Mouse (Mus musculus): ENCODE measurements around the gene Hist1h2ap. TPM values are rescaled to one million over a fixed set of nuclear protein-coding genes. Genes with fewer than 3 reads are reported as not detected.
"Not testable (repeated sequence)": the region's sequence is repeated elsewhere in the genome, so short reads cannot be mapped to it uniquely, and the experiment has no call there.

Gene Hist1h2ap
- polyA plus RNA-seq, 1 experiment from 2014 or later, result 4,141 TPM

- Histone ChIP-seq H3K4me2 (ENCODE audit: low read depth) (no peak overlapping the region), H3K27me3 (ENCODE audit: control insufficient read depth, insufficient read depth, low read length) (no peaks in the 10 kb centered on the region), H3K9ac (ENCODE audit: low read length) (no peak overlapping the region), H3K9me3 (ENCODE audit: control insufficient read depth, low read length) (no peaks in the 10 kb centered on the region), H3K27ac (ENCODE audit: low read depth, low read length) (no peak overlapping the region), H3K36me3 (ENCODE audit: control insufficient read depth, insufficient read depth, low read length) (no peaks in the 10 kb centered on the region), H3K4me1 (ENCODE audit: control insufficient read depth, insufficient read depth, low read length) (no peaks in the 10 kb centered on the region), H3K4me3 (ENCODE audit: low read depth, low read length) (no peak overlapping the region)
- ATAC-seq (ENCODE audit: insufficient read depth, low FRiP score, low TSS enrichment), result no peak
- DNase-seq (ENCODE audit: low spot score), result no peak
- 75% methylated on average over 3 of the region's 3 CpGs for WGBS
Measured at GRCm38 (mm10) chr13:21852215-21852945, 19.1 kb upstream of the Hist1h2ap start.

GRCm38 (mm10) chr13:21850696-21851095 lies 17.4 kb upstream of the Hist1h2ap start:
- WGBS, result 25% methylated on average over 1 of the region's 1 CpGs
- H3K4me1 ChIP-seq (ENCODE audit: control insufficient read depth, insufficient read depth, low read length); H3K27ac ChIP-seq (ENCODE audit: low read depth, low read length); H3K9me3 ChIP-seq (ENCODE audit: control insufficient read depth, low read length); H3K36me3 ChIP-seq (ENCODE audit: control insufficient read depth, insufficient read depth, low read length); DNase-seq (ENCODE audit: low spot score); H3K9ac ChIP-seq (ENCODE audit: low read length); H3K27me3 ChIP-seq (ENCODE audit: control insufficient read depth, insufficient read depth, low read length); H3K4me3 ChIP-seq (ENCODE audit: low read depth, low read length); H3K4me2 ChIP-seq (ENCODE audit: low read depth); ATAC-seq (ENCODE audit: insufficient read depth, low FRiP score, low TSS enrichment): not testable (repeated sequence)

GRCm38 (mm10) chr13:21847883-21848282 lies 14.6 kb upstream of the Hist1h2ap start:
- Histone ChIP-seq H3K9ac (ENCODE audit: low read length) (no peak overlapping the region), H3K27me3 (ENCODE audit: control insufficient read depth, insufficient read depth, low read length) (no peaks in the 10 kb centered on the region), H3K4me1 (ENCODE audit: control insufficient read depth, insufficient read depth, low read length) (no peaks in the 10 kb centered on the region), H3K9me3 (ENCODE audit: control insufficient read depth, low read length) (no peaks in the 10 kb centered on the region), H3K27ac (ENCODE audit: low read depth, low read length) (no peak overlapping the region), H3K4me2 (ENCODE audit: low read depth) (no peak overlapping the region), H3K36me3 (ENCODE audit: control insufficient read depth, insufficient read depth, low read length) (no peaks in the 10 kb centered on the region), H3K4me3 (ENCODE audit: low read depth, low read length) (no peak overlapping the region)
- peak; percentile 14 for DNase-seq (ENCODE audit: low spot score)
- 19% methylated on average over 8 of the region's 8 CpGs for WGBS
- ATAC-seq (ENCODE audit: insufficient read depth, low FRiP score, low TSS enrichment), result no peak

- DNase-seq (ENCODE audit: low spot score), result not testable (repeated sequence)
Measured at GRCm38 (mm10) chr13:21846356-21846755, 13.0 kb upstream of the Hist1h2ap start.

GRCm38 (mm10) chr13:21840508-21840907 lies 7.2 kb upstream of the Hist1h2ap start:
- H3K4me2 ChIP-seq (ENCODE audit: low read depth); H3K4me1 ChIP-seq (ENCODE audit: control insufficient read depth, insufficient read depth, low read length); H3K9ac ChIP-seq (ENCODE audit: low read length); H3K36me3 ChIP-seq (ENCODE audit: control insufficient read depth, insufficient read depth, low read length); H3K4me3 ChIP-seq (ENCODE audit: low read depth, low read length); DNase-seq (ENCODE audit: low spot score); H3K9me3 ChIP-seq (ENCODE audit: control insufficient read depth, low read length); H3K27me3 ChIP-seq (ENCODE audit: control insufficient read depth, insufficient read depth, low read length); H3K27ac ChIP-seq (ENCODE audit: low read depth, low read length): not testable (repeated sequence)
- no CpG with 5 or more reads among the region's 4 CpGs for WGBS
- ATAC-seq (ENCODE audit: insufficient read depth, low FRiP score, low TSS enrichment), result peak; percentile 56; the same call in 1 of the 2 replicates

More at GRCm38 (mm10) chr13:21846356-21846755, 13.0 kb upstream of the Hist1h2ap start:
- H3K36me3 ChIP-seq (ENCODE audit: control insufficient read depth, insufficient read depth, low read length); H3K27me3 ChIP-seq (ENCODE audit: control insufficient read depth, insufficient read depth, low read length); H3K9me3 ChIP-seq (ENCODE audit: control insufficient read depth, low read length); H3K9ac ChIP-seq (ENCODE audit: low read length); H3K4me1 ChIP-seq (ENCODE audit: control insufficient read depth, insufficient read depth, low read length); ATAC-seq (ENCODE audit: insufficient read depth, low FRiP score, low TSS enrichment); H3K27ac ChIP-seq (ENCODE audit: low read depth, low read length); H3K4me3 ChIP-seq (ENCODE audit: low read depth, low read length); H3K4me2 ChIP-seq (ENCODE audit: low read depth): not testable (repeated sequence)

- not testable (repeated sequence) for H3K9me3 ChIP-seq (ENCODE audit: control insufficient read depth, low read length); H3K4me3 ChIP-seq (ENCODE audit: low read depth, low read length); H3K4me2 ChIP-seq (ENCODE audit: low read depth); H3K27ac ChIP-seq (ENCODE audit: low read depth, low read length); H3K4me1 ChIP-seq (ENCODE audit: control insufficient read depth, insufficient read depth, low read length); H3K36me3 ChIP-seq (ENCODE audit: control insufficient read depth, insufficient read depth, low read length); H3K9ac ChIP-seq (ENCODE audit: low read length); DNase-seq (ENCODE audit: low spot score); H3K27me3 ChIP-seq (ENCODE audit: control insufficient read depth, insufficient read depth, low read length)
- WGBS, result under 1% methylated on average over 24 of the region's 58 CpGs
- peak; percentile 81 for ATAC-seq (ENCODE audit: insufficient read depth, low FRiP score, low TSS enrichment)
Measured at GRCm38 (mm10) chr13:21831418-21832394, 1.6 kb downstream of the Hist1h2ap start, which contains the start of gene Hist1h4n. TSS of gene Hist1h4n (minus strand) at chr13:21832196.

- no peak overlapping the region for H3K9ac ChIP-seq (ENCODE audit: low read length)
- no peaks in the 10 kb centered on the region for H3K27me3 ChIP-seq (ENCODE audit: control insufficient read depth, insufficient read depth, low read length)
- WGBS, result 92% methylated on average over 10 of the region's 10 CpGs
- H3K27ac ChIP-seq (ENCODE audit: low read depth, low read length), result no peak overlapping the region
- ATAC-seq (ENCODE audit: insufficient read depth, low FRiP score, low TSS enrichment) (no peak), DNase-seq (ENCODE audit: low spot score) (no peak)
- H3K4me3 ChIP-seq (ENCODE audit: low read depth, low read length), result no peak overlapping the region
- no peaks in the 10 kb centered on the region for H3K36me3 ChIP-seq (ENCODE audit: control insufficient read depth, insufficient read depth, low read length)
- H3K4me2 ChIP-seq (ENCODE audit: low read depth), result no peak overlapping the region
- H3K4me1 ChIP-seq (ENCODE audit: control insufficient read depth, insufficient read depth, low read length), result no peaks in the 10 kb centered on the region
- no peaks in the 10 kb centered on the region for H3K9me3 ChIP-seq (ENCODE audit: control insufficient read depth, low read length)
Measured at GRCm38 (mm10) chr13:21830344-21830743, 3.0 kb downstream of the Hist1h2ap start.

- Histone ChIP-seq H3K4me1 (ENCODE audit: control insufficient read depth, insufficient read depth, low read length) (no peaks in the 10 kb centered on the region), H3K9ac (ENCODE audit: low read length) (no peak overlapping the region), H3K27me3 (ENCODE audit: control insufficient read depth, insufficient read depth, low read length) (no peaks in the 10 kb centered on the region), H3K27ac (ENCODE audit: low read depth, low read length) (no peak overlapping the region), H3K4me2 (ENCODE audit: low read depth) (no peak overlapping the region), H3K9me3 (ENCODE audit: control insufficient read depth, low read length) (no peaks in the 10 kb centered on the region), H3K4me3 (ENCODE audit: low read depth, low read length) (no peak overlapping the region), H3K36me3 (ENCODE audit: control insufficient read depth, insufficient read depth, low read length) (no peaks in the 10 kb centered on the region)
- DNase-seq (ENCODE audit: low spot score), result no peak
- WGBS, result 80% methylated on average over 3 of the region's 3 CpGs
- no peak for ATAC-seq (ENCODE audit: insufficient read depth, low FRiP score, low TSS enrichment)
Measured at GRCm38 (mm10) chr13:21828511-21828910, 4.8 kb downstream of the Hist1h2ap start.
